Mouse (Mus musculus): ENCODE data around the gene Olfr968.

The Olfr968 gene

GRCm38 (mm10) chr9:39783153-39783552, at the start of gene Olfr968:
Olfr968 (minus strand) TSS chr9:39783253.
- no peak for DNase-seq (ENCODE audit: low spot score in 2 of 2)

- no peak for DNase-seq (ENCODE audit: low spot score in 2 of 2)
Observed at GRCm38 (mm10) chr9:39808560-39808959, 25.5 kb upstream of the Olfr968 start, which contains the start of gene Olfr970. Olfr970 (plus strand) TSS chr9:39808860.

GRCm38 (mm10) chr9:39790558-39790957, 7.5 kb upstream of the Olfr968 start, which contains the start of gene Olfr969:
Olfr969 (plus strand) TSS chr9:39790945.
- DNase-seq (ENCODE audit: low spot score in 2 of 2) = no peak

DNA sequence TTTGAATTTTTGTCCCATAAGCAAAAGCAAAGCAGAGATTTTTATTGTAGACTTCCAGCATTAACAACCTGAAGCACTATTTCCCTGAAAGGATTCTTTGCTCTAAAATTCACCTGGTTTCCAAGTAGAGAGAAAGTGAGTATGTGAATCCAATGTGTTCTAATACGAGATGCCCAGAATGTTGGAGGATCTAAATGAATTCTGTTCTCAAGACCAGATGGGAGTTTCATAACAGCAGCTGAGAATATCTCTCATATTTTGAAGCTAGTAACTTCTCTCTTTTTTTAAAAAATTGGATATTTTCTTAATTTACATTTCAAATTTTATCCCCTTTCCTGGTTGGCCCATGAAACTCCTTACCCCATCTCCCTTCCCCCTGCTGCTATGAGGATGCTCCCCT, 36.6 kb downstream of the Olfr968 start:
- no peak for DNase-seq (ENCODE audit: low spot score in 2 of 2)

DNA sequence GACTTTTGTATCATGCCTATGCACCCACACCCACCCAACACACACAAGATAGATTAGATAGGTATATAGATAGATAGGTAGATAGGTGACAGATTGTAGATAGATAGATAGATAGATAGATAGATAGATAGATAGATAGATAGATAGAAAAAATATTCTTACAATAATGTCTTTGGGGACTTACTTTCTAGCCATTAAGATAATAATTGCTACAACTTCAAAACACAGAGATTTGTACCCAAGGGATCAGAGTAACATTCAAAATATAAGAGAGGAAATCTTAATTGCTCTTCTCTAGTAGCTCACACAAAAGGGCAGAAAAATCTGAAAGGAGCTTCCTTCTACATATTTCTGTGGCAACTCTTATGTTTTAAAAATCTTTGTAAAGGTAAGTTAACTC, 37.1 kb downstream of the Olfr968 start, which contains the start of gene Olfr967:
Olfr967 (plus strand) TSS at position 301 of the 400 bp plus-strand sequence.
- DNase-seq (ENCODE audit: low spot score in 2 of 2) = no peak

GRCm38 (mm10) chr9:39740741-39741140, 42.3 kb downstream of the Olfr968 start:
- DNase-seq (ENCODE audit: low spot score in 2 of 2) = no peak

DNA sequence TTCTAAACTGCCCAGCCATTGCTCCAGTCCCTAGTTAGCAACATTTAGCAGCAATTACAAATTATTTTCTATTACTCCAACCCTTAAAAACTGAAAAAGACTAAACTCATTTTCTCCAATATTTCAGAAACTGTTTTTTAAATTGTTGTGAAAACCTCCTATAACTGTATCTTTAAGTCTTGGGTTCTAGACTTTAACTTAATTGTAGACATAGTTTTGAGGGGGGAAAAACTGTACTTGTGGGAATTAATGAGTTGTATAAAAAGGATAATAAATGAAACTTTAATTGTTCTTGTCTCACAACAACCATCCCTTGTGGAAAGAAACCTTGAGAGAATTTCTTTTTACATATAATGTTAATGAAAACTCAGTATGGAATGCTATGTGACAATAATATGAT, 52.4 kb downstream of the Olfr968 start, which contains the start of gene Olfr150:
Olfr150 (plus strand) TSS at position 301 of the 400 bp plus-strand sequence.
- no peak for DNase-seq (ENCODE audit: low spot score in 2 of 2)
